Mouse (Mus musculus): ENCODE measurements around the gene Slc39a2.

GRCm38 (mm10) chr14:51930824-51931223, 38.1 kb downstream of the Slc39a2 start:
- TF ChIP-seq TAL1 (IDR thresholded peaks at IDR 0.05; ENCODE audit: low read length): no peak
- no peak for TF ChIP-seq GATA1 (IDR thresholded peaks at IDR 0.05; ENCODE audit: low read length)

Data from erythroblast, embryonic 14.5 days (primary cell).